Mouse (Mus musculus) cerebellum, adult 9-10 months (tissue): ENCODE measurements around the gene Enoph1.

Experiments used
- DNase-seq: peaks from one replicate; pipeline ENCODE4 v3.0.0; 2022

Gene Enoph1

DNA sequence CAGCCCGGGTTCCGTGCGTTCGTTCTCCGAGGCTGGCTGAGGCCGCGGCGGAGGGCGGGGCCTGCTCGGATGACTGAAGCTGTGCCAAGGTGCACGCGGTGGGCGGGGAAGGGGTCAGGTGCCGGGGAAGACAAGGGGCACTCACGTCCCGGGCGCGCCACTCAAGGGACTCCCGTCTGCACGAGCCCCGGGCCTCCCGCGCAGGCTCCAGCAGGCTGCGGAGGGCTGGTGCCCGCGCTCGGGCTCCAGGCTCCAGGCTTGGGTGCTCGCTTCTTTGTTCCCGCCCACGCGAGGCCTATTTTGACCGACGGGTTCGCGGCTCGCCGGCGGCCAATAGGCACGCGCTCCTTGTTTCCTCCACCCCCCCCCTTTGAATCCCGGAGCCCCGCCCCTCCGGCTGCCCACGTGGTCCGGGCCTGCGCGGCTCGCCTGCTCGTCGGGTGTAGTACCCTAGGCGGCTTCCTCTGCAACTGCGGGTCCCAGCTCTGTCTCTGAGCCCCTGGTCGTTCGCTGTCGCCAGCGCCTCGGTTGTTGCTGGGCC lies at the start of gene Enoph1, which contains the start of gene Hnrnpdl:
TSS of gene Enoph1 (plus strand) at position 384 of the 541 bp plus-strand sequence.
TSS of gene Hnrnpdl (minus strand) at position 63 of the 541 bp plus-strand sequence.
- peak; percentile 94 for DNase-seq

DNA sequence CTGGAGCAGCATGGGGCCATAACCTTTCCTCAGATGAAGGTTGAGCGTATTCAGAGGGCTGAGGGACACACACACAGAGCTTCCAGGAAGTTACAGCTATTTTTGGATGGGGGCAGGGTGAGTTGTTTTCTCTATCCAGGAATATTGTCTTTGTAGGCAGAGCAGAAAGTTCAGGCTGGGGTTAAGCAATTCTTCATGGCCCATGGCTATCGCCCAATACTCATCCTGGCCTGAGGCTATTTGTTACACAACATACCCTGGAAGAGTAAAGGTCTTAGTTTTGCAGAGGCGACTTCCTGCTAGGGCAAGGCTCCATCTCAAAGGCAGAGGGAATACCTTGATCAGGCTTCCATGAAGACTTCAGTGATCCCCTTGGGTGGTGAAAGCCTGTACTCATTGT lies 45.6 kb upstream of the Enoph1 start:
- no peak for DNase-seq

DNA sequence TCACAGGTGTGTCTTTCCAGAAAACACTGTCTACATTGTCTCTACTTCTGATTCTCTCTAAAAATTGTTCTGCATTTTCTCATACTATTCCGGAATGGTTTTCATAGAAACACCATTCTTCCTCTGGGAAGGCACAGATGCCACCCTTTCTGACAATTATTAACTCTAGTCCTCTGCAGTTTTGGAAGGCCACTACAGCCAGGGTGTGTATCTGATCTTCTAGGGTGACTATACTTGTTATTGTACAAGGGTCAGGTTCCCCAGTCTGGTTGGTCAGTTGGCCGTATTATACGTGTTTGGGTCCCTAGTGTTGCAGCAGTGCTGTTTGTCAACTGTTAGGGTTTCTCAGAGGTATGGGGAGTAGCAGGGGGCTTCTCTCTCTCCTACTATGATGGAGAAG lies 45.1 kb upstream of the Enoph1 start:
- no peak for DNase-seq

DNA sequence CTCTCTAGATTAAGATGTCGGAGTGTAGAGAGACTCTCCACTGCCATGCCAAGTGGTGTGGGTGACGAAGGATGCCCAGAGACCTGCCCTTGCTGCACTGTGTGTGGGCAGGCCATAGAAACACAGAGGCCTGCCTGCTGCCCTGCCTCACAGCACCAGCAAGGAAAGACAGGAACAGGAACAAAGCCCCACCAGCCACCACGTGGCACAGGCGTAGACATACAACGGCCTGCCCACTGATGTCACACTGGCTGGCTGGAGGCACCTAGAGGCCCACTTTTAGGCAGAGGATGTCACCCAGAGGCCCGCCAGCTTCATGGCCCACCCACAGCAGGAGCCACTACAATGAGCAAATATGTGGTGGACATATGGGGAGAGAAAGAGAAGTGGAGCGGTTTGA lies 39.7 kb upstream of the Enoph1 start:
- DNase-seq = no peak

DNA sequence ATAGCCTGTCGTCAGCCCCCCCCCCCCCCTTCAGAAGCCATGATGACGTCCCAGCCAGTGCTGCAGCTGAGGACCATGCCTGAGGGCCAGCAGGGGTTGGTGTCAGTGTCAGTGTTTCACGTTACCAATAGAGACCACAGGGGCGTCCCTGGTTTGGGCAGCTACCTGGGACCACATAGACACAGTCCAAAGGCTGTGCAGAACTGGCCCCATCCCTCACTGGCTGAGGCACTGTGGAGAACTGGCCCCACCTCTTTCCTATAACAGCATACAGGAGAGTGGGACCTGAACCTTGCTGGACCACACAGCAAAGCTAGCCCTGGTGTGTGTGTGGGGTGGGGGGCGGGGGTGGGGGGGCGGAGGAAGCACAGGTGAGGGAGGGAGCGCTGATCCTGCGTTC lies 39.3 kb upstream of the Enoph1 start:
- DNase-seq = no peak

DNA sequence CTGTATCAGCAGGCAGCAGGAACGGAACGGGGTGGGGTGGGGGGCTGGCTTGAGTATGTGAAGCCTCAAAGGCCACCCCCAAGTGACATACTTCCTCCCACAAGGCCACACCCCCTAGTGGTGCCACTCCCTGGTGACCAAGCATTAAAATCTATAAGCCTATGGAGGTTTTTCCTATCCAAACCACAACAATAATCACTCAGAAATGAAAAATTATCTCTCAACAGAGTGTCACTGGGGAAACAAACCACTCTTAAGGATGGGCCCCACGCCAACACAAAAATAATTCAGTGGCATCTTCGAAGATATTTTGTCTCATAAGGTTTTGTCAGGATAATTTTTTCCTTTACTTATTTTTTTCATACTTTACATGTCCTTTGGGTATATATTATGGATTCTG lies 35.9 kb upstream of the Enoph1 start:
- DNase-seq = no peak

DNA sequence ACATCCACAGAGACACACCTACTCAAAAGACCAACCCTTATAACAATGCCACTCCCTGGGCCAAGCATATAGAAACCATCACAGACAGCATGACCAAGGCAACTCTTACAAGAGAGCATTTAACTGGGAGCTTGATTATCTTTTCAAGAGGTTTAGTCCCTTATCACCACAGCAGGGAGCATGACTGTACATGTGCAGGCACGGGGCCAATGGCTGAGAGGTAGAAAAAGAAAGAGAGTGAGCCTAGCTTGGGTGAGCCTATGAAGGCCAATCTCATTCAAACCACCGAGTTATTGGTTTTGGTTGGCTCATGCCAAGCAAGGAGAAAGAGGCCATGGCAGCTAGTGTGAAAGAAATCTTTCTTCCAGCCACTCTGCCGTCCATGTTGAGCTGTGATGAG lies 34.4 kb upstream of the Enoph1 start:
- no peak for DNase-seq

DNA sequence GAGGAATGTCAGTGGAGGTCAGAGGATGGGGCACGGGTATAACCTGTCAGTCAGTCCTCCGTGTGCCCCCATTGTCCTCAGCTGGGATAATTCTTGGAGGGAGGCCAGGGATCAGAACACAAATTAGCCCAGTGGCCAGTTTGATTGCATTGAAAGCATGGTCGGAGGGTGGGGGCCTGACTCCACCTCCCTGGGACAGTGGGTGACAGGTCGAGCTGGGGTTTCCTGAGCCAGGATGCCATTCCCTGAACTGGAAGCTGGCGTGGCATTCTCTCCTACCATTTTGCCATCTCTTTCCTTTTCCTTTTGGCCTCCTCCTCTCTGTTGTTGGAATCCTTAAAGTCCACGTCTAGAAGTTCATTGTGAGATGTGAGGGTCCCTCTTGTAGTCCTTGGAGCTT lies 33.9 kb upstream of the Enoph1 start:
- no peak for DNase-seq

DNA sequence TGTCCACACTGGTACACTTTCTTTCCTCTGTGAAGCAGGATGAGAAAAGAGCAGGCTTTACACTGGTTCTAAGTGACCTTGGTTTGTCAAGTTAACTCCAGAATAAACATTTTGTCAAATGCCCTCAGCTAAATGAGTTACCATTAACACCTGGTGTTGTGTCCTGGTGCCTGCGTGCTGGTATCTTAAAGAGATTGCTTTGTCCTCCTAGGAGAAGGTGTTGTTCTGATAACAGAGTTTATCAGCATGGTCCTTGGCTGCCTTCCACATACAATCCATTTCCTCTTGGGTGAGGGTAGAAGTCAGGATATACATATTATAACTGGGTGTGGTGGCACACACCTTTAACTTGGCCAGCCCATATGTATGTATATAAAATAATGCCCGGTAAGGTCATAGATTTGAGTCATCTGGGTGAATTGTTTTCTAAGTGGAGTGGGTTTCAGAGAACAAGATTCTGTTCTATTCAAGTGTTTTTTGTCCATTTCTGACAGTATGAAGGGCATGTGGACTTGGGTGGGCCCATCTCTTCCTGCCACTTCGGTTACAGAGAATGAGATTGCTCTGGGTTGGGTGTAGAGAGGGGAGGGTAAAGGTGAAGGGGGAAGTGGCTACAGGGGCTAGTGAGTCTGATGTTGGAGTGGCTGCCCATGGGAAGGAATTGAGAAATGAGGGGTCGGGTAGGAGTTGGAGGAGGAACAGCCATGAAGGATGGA lies 33.3 kb upstream of the Enoph1 start:
- no peak for DNase-seq

DNA sequence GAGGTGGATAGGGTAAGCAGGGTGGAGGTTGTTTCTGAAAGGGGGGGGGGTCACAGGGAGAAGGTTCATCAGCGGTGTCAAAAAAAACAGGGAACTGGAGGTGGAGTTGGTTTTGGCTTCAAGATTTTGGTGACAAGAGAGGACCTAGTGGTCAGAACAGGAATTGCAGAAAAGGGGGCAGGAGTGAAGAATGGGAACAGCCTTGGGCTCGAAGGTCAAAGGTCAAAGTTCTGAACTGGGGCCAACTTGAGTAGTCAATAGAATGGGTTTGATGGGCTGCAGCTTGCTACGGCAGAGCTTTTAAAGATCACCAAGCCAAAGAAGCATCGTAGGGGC lies 32.8 kb upstream of the Enoph1 start:
- DNase-seq = no peak

DNA sequence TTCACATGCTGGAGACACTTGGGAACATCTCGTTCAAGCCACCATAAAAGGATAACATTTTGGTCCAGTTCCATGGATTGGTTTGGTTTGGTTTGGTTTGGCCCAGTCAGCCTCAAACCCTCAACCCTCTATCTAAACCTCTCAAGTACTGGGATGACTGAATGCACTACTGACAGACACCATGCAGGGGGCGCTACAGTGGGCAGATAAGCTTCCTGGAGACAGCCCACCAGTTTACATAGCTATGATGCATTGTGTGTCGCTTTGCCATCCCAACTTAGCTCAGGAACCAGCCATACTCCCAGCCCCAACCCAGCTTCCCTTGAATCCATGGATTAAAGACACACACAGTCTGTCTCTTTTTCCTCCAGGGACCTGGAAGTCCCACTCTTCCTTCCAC lies 31.3 kb upstream of the Enoph1 start:
- no peak for DNase-seq

DNA sequence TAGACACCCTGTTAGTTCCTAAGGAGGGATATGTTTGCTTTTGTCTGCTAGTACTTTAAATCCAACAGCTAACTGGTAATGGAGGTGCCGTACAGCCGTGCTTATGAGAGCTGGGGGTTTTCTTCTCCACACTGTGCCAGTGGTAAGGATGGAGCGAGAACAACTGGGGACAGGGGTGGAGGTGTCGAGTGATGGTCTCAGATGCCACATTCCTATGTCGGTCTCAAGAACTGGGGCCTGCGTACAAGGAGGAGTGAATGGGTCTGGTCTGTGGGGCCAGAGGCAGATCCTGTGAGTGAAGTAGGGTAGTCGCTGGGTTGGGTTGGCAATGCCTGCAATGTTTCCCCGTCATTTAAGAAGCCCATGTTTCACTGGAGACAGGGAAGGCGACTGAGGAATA lies 27.2 kb upstream of the Enoph1 start:
- DNase-seq = no peak

DNA sequence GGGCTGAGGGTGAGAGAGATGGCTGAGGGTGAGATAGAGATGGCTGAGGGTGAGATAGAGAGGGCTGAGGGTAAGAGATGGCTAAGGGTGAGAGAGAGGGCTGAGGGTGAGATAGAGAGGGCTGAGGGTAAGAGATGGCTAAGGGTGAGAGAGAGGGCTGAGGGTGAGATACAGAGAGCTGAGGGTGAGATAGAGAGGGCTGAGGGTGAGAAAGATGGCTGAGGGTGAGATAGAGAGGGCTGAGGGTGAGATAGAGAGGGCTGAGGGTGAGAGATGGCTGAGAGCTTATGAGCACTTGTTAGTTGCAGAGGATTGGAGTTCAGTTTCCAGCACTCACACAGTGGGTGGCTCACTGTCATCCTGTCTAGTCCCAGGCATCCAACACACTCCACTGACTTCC lies 19.7 kb upstream of the Enoph1 start:
- no peak for DNase-seq

DNA sequence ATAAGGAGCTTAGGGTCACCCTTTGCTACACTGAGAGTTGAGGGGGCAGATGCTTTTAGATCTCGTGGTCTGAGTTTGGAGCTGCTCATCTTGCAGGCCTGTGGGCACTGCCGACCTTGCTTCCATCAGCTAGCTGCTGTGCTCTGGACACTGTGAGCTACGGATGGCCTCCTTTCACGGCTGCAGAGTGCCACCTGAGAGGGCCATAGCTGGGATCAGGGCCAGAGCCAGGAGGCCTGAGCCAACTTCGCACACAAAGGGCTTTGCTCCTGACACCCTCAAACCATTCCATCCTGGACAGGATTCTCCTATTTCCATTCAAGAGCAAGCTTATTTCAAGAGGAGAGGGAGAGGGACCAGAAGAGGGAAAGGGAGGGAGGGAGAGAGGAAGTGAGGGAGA lies 15.4 kb upstream of the Enoph1 start:
- peak; percentile 35 for DNase-seq

DNA sequence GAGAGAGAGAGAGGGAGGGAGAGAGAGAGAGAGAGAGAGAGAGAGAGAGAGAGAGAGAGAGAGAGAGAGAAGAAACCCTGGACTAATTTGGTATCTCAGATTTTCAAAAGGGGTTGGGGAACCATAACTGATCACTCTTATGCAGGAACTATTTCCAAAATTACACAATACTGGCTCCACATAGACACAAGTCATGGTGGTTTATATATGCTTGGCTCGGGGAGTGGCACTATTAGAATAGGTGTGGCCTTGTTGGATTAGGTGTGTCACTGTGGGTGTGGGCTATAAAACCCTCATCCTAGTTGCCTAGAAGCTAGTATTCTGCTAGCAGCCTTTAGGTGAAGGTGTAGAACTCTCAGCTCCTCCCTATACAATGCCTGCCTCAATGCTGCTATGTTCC lies 14.9 kb upstream of the Enoph1 start:
- DNase-seq = peak; percentile 9

DNA sequence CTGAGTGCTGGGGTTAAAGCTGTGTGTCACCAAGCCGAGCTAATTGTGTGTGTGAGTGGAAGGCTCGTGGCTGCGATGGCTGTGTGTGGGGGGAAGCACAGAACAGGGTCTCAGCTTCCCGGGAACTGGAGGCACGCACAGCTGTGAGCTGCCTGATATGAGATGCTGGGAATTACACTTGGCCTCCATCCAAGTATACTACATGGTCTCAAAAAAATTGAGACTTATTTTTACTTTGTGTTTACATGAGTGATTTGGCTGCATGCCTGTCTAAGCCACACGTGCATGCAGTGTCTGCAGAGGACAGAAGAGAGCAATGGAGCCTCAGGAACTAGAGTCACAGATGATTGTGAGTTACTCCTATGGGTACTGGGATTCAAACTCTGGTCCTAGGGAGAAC lies 9.7 kb upstream of the Enoph1 start:
- peak; percentile 19 for DNase-seq

DNA sequence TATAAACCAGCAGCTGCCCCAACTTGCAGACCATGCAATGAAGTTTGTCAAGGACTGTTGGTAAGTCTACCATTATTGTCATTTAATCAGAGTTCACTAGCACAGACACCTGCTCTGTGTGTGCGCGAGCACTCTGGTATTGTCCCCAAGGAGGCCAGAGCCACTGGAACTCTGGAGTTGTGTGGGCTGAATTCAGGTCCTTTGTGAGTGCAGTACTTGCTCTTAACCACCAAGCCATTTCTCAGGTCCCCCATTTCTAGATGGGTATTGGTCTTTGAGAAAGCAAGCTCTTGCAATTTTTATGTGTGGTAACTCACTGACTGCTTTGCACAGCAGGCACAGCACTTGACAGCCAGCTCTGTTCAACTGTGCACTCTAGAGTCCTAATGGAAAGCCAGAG lies 7.7 kb upstream of the Enoph1 start:
- no peak for DNase-seq

DNA sequence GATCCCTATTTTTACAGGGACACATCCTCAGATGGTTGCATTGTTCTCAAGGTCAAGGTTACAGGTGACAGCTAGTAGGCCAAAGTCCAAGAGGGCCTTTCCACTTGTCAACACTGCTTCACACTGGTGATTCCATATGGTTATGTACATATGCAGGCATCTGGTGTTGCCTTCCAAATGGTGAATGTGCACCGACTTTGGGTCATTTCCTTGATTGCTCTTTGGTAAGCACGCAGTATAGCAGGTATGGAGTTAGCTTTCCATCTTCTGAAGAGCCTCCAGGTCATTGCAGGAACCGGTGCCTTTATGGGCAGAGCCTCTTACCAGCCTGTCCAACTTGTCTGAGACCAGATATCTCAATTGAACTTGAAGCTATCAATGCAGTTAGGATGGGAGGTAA lies 7.1 kb upstream of the Enoph1 start:
- DNase-seq = no peak

DNA sequence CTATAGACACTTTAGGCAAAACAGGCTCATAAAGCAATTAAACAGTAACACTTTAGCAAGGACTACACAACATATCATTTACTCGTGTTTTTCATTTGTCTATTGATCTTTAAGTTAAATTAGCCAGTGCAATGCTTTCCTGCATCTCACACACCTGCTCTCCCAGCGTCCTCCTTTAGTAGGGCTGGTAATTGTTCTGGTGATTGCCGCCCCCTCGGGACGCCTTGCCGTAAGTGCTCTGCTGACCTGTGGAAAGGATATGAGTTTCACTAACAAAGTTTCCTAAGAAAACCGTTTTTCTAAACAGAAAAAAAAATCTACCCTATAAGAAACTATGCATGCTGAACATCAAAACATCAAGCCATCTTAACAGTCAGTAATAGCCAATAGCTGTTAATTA lies 3.8 kb upstream of the Enoph1 start:
- no peak for DNase-seq

DNA sequence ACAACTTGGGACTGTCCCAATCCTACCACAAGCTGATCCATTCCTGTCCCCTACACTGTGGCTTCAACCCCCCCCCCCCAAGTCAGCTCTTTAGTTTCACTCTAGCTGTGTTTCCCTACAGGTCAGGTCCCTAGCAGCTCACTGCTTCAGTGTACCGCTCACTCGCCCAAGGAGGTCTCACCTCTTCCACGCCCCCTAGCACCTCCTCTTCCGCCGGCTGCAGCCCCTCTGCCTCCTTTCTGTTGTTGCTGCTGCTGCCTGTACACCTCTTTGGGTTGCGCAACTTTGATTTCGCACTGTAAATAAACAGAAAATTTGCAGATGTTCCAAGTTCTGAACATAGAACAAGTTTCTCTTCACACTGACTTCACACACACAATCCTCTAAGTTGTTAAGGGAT lies 3.1 kb upstream of the Enoph1 start:
- no peak for DNase-seq

DNA sequence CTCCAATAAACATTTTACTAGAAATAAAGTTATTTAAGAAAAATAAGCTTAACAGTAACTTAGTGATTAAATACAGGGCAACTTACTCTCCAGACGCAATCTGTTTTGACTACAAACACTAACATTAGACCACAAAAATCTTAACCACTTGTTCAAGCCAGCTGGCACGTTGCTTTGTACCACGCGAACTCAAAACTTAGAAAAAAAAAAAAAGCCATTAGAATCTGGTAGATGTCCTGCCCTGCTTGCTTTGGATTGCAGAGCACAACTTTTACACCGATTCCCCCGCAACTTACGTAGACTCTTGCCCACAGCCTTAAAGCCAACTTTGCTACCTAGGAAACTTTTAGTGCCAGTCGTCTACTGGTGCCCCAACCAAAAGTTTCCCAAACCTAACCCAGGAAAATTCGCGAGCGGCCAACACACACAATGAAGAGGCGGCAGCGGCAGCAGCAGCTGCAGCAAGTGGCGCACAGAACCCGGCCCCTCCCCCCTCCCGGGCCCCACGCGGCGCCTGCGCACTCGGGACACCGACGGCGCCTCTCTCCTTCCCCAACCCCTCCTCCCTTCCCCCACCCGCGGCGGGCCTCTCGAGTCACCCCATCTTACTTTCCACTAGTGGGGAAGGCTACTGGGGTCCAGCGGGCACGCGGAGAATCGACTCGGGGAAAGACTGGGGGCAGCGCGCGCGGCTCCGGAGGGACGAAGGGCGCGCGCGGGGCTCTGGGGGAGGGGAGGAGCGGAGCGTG lies 1.6 kb upstream of the Enoph1 start:
- peak; percentile 84 for DNase-seq

DNA sequence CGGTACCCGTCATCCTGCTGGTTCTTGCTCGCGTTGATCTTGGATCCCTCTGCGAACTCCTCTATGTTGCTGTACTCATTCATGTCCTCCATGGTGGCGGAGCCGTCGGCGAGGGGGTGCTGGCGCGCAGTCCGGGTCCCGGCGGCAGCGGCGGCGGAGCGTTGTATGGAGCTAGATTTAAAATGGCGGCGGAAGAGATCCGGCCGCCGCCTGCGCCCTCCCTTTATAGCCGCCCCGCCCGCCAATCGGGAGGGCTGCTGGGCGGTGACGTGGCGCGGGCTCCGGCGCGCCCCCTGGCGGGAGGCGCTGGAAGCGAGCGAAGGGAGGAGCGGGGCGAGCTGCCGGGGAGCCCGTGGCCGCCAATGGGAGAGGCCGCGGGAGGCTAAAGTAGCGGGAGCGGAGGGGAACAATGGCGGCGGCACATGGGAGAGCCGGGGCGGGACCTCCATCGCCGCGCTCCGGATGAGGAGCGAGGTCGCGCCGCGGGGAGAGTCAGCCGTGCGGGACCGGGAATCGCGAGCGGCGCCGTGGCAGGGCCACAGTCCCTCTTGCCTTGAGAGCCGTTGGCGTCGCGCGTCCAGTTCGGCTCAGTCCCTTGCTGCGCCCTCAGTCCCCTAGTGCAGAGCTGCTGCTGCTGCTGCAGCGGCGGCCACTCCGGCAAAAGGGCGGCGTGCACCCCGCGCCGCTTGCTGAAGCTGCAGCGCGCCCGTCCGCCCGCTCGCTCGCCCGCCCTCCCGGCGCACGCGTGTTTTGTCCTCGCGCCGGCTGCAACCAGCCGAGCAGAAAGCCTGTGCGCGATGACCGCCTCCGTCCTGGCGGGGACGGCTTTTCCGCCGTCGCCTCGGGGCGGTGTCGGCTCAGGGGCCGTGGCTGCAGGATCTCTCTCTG lies 827 bp upstream of the Enoph1 start:
- DNase-seq = peak; percentile 96

DNA sequence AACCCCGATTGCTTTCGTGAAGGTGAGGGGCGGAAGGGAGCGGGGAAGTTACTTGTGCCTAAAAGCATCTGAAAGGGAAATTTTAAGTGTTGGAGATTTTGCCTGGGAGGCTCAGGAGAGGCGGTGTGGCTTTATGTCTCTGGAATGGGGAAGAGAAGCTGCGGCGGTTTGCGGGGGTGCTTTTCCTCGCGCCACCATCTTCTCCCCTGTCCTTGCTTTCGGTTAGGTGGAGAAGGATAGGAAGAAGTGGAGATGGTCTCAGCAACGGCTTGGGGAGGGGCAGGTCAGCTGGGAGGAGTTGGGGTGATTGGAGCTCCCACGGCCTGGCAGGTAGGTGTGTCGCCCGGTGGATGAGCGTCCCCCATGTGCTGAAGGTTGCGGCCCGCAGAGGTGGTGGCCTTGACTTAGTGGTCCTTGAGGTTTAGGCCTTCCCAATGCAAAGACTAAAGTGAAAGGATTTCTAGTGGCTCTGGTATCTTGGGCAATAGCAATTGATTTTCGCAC lies 548 bp downstream of the Enoph1 start:
- DNase-seq = peak; percentile 73
